In genomic region chr7:16287016-16287415, GRCm38 (mm10) we compare ENCODE assay signal across 8 mouse cellular contexts. TPM values are rescaled to one million over a fixed set of nuclear protein-coding genes. Genes with fewer than 3 reads are reported as not detected.
DNase-seq lines count a peak whose midpoint lies in the region; ATAC-seq and TF ChIP-seq lines count a peak whose summit lies in the region.

No protein-coding gene starts in this region.

- H3K9me3 ChIP-seq in embryonic facial prominence, embryonic 12.5 days, result no peaks in the 10 kb centered on the region
- H3K9me3 ChIP-seq in intestine, embryonic 15.5 days, result no peaks in the 10 kb centered on the region
- no peaks in the 10 kb centered on the region for H3K9me3 ChIP-seq in neural tube, embryonic 13.5 days

- H3K9ac ChIP-seq in embryonic facial prominence, embryonic 12.5 days, result peak overlapping the region; percentile 58; the same call in 1 of the 2 replicates
- H3K9ac ChIP-seq in intestine, embryonic 15.5 days, result no peak overlapping the region; the same call in 1 of the 2 replicates
- peak overlapping the region; percentile 70 for H3K9ac ChIP-seq in neural tube, embryonic 13.5 days

- no peak for TF ChIP-seq CTCF in left cerebral cortex, adult 2 months (IDR thresholded peaks at IDR 0.05)

- peak overlapping the region; percentile 52 for H3K4me2 ChIP-seq in embryonic facial prominence, embryonic 12.5 days (replicated peaks)
- H3K4me2 ChIP-seq in intestine, embryonic 15.5 days (replicated peaks), result peak overlapping the region; percentile 64
- peak overlapping the region; percentile 55 for H3K4me2 ChIP-seq in neural tube, embryonic 13.5 days

- H3K4me3 ChIP-seq in left cerebral cortex, adult 2 months, result peak overlapping the region; percentile 87
- H3K4me3 ChIP-seq in embryonic facial prominence, embryonic 12.5 days, result peak overlapping the region; percentile 54
- H3K4me3 ChIP-seq in intestine, embryonic 15.5 days (replicated peaks), result peak overlapping the region; percentile 62
- H3K4me3 ChIP-seq in neural tube, embryonic 13.5 days, result peak overlapping the region; percentile 58

- WGBS in embryonic facial prominence, embryonic 12.5 days, result 81% methylated on average over 2 of the region's 2 CpGs
- WGBS in intestine, embryonic 15.5 days, result 77% methylated on average over 2 of the region's 2 CpGs
- WGBS in neural tube, embryonic 13.5 days, result 91% methylated on average over 2 of the region's 2 CpGs

- no peak for DNase-seq in left cerebral cortex, adult 2 months (ENCODE audit: extremely low spot score in 1 of 2, low spot score in 2 of 2)
- DNase-seq in left cerebral cortex, postnatal 25 days (ENCODE audit: low spot score in 2 of 2), result no peak
- DNase-seq in adrenal gland, postnatal 25 days, result no peak
- no peak for DNase-seq in urinary bladder, postnatal 10 days (ENCODE audit: low spot score)

- H3K27me3 ChIP-seq in embryonic facial prominence, embryonic 12.5 days, result no peaks in the 10 kb centered on the region
- no peaks in the 10 kb centered on the region for H3K27me3 ChIP-seq in intestine, embryonic 15.5 days (replicated peaks)
- no peaks in the 10 kb centered on the region for H3K27me3 ChIP-seq in neural tube, embryonic 13.5 days

- ATAC-seq in embryonic facial prominence, embryonic 12.5 days (ENCODE audit: insufficient number of reproducible peaks, insufficient read depth, low FRiP score, low TSS enrichment), result no peak
- ATAC-seq in intestine, embryonic 15.5 days, result no peak
- no peak for ATAC-seq in neural tube, embryonic 13.5 days (ENCODE audit: low read depth)
- no peak for ATAC-seq in frontal cortex, adult (ENCODE audit: low TSS enrichment)

- H3K4me1 ChIP-seq in embryonic facial prominence, embryonic 12.5 days, result peaks cover 7% of the 10 kb centered on the region; the same call in 1 of the 2 replicates
- H3K4me1 ChIP-seq in intestine, embryonic 15.5 days (replicated peaks), result peaks cover 12% of the 10 kb centered on the region
- peaks cover 14% of the 10 kb centered on the region for H3K4me1 ChIP-seq in neural tube, embryonic 13.5 days (replicated peaks)

- H3K36me3 ChIP-seq in embryonic facial prominence, embryonic 12.5 days, result peaks cover 20% of the 10 kb centered on the region
- H3K36me3 ChIP-seq in intestine, embryonic 15.5 days, result peaks cover 17% of the 10 kb centered on the region
- H3K36me3 ChIP-seq in neural tube, embryonic 13.5 days, result peaks cover 22% of the 10 kb centered on the region

- intact Hi-C loops in left cerebral cortex, adult 2 months (cut with DNase I), result no loop called here
- intact Hi-C loops in left cerebral cortex, postnatal 25 days (cut with DNase I), result no loop called here

- H3K27ac ChIP-seq in left cerebral cortex, adult 2 months, result peak overlapping the region; percentile 97
- peak overlapping the region; percentile 92 for H3K27ac ChIP-seq in embryonic facial prominence, embryonic 12.5 days
- H3K27ac ChIP-seq in intestine, embryonic 15.5 days, result peak overlapping the region; percentile 95
- peak overlapping the region; percentile 91 for H3K27ac ChIP-seq in neural tube, embryonic 13.5 days (replicated peaks)

RNA-seq across cellular contexts. Expression of gene Ccdc9, which starts 0.4 kb away (rescaled TPM):
- 10 to 100 TPM; 94.3 to 95.1 TPM for total RNA-seq in left cerebral cortex, adult 2 months (2021)
- 10 to 100 TPM; 81.6 to 86.9 TPM for total RNA-seq in left cerebral cortex, postnatal 25 days (2021)
- 45.7 and 49.2 TPM in 2 replicates for polyA plus RNA-seq in embryonic facial prominence, embryonic 12.5 days (2016; fragmentation: Nextera tagmentation; extraction: Ambion mirVana)
- 23.3 and 24.7 TPM in 2 replicates for polyA plus RNA-seq in intestine, embryonic 15.5 days (2015; fragmentation: Nextera tagmentation; extraction: Ambion mirVana)
- 31.2 and 35.4 TPM in 2 replicates for polyA plus RNA-seq in neural tube, embryonic 13.5 days (2015; fragmentation: Nextera tagmentation; extraction: Ambion mirVana)
- 83.5 and 93.6 TPM in 2 replicates for total RNA-seq in adrenal gland, postnatal 25 days (2021)

RNA-seq across cellular contexts. Expression of gene Inafm1, which starts 13.6 kb away (rescaled TPM):
- 10 to 100 TPM; 36.7 to 41.3 TPM for total RNA-seq in left cerebral cortex, adult 2 months (2021)
- total RNA-seq in left cerebral cortex, postnatal 25 days (2021), result 10 to 100 TPM; 32.5 to 34.8 TPM
- 22.8 and 24.8 TPM in 2 replicates for polyA plus RNA-seq in embryonic facial prominence, embryonic 12.5 days (2016; fragmentation: Nextera tagmentation; extraction: Ambion mirVana)
- polyA plus RNA-seq in intestine, embryonic 15.5 days (2015; fragmentation: Nextera tagmentation; extraction: Ambion mirVana), result 16.4 and 16.6 TPM in 2 replicates
- 30.0 and 39.3 TPM in 2 replicates for polyA plus RNA-seq in neural tube, embryonic 13.5 days (2015; fragmentation: Nextera tagmentation; extraction: Ambion mirVana)
- total RNA-seq in adrenal gland, postnatal 25 days (2021), result 15.6 and 26.0 TPM in 2 replicates

RNA-seq across cellular contexts. Expression of gene Bbc3, which starts 21.2 kb away (rescaled TPM):
- total RNA-seq in left cerebral cortex, adult 2 months (2021), result 1 to 10 TPM; 9.1 to 9.7 TPM
- 10 to 100 TPM in 1 of 2 experiments, 1 to 10 TPM in 1; 9.2 to 10.9 TPM for total RNA-seq in left cerebral cortex, postnatal 25 days (2021)
- 7.4 and 8.5 TPM in 2 replicates for polyA plus RNA-seq in embryonic facial prominence, embryonic 12.5 days (2016; fragmentation: Nextera tagmentation; extraction: Ambion mirVana)
- polyA plus RNA-seq in intestine, embryonic 15.5 days (2015; fragmentation: Nextera tagmentation; extraction: Ambion mirVana), result 5.9 and 6.4 TPM in 2 replicates
- 22.4 and 22.8 TPM in 2 replicates for polyA plus RNA-seq in neural tube, embryonic 13.5 days (2015; fragmentation: Nextera tagmentation; extraction: Ambion mirVana)
- total RNA-seq in adrenal gland, postnatal 25 days (2021), result 6.8 and 11.5 TPM in 2 replicates

RNA-seq across cellular contexts. Expression of gene C5ar1, which starts 27.7 kb away (rescaled TPM):
- 1 to 10 TPM; 1.3 to 1.7 TPM for total RNA-seq in left cerebral cortex, adult 2 months (2021)
- total RNA-seq in left cerebral cortex, postnatal 25 days (2021), result 1 to 10 TPM in 1 of 2 experiments, under 1 TPM in 1; 0.78 to 2.2 TPM
- 0.87 and 1.1 TPM in 2 replicates for polyA plus RNA-seq in embryonic facial prominence, embryonic 12.5 days (2016; fragmentation: Nextera tagmentation; extraction: Ambion mirVana)
- 2.4 TPM in 2 replicates for polyA plus RNA-seq in intestine, embryonic 15.5 days (2015; fragmentation: Nextera tagmentation; extraction: Ambion mirVana)
- 2.3 and 2.8 TPM in 2 replicates for polyA plus RNA-seq in neural tube, embryonic 13.5 days (2015; fragmentation: Nextera tagmentation; extraction: Ambion mirVana)
- 2.0 and 3.2 TPM in 2 replicates for total RNA-seq in adrenal gland, postnatal 25 days (2021)

RNA-seq across cellular contexts. Expression of gene C5ar2, which starts 43.1 kb away (rescaled TPM):
- total RNA-seq in left cerebral cortex, adult 2 months (2021), result under 1 TPM; 0.42 to 0.54 TPM
- total RNA-seq in left cerebral cortex, postnatal 25 days (2021), result under 1 TPM; 0.71 to 0.87 TPM
- polyA plus RNA-seq in embryonic facial prominence, embryonic 12.5 days (2016; fragmentation: Nextera tagmentation; extraction: Ambion mirVana), result 0.09 TPM in 1 of 2 replicates, not detected in the other
- 0.13 and 0.23 TPM in 2 replicates for polyA plus RNA-seq in intestine, embryonic 15.5 days (2015; fragmentation: Nextera tagmentation; extraction: Ambion mirVana)
- polyA plus RNA-seq in neural tube, embryonic 13.5 days (2015; fragmentation: Nextera tagmentation; extraction: Ambion mirVana), result 0.15 TPM in 1 of 2 replicates, not detected in the other
- total RNA-seq in adrenal gland, postnatal 25 days (2021), result 0.24 TPM in 1 of 2 replicates, not detected in the other
